Mouse (Mus musculus): Measurements from ENCODE around the gene C1qtnf6. TPM values are rescaled to one million over a fixed set of nuclear protein-coding genes. Genes with fewer than 3 reads are reported as not detected.

The C1qtnf6 gene
- polyA plus RNA-seq, 1 experiment from 2014 or later = 18.9 TPM

- Histone ChIP-seq H3K27me3 (ENCODE audit: control insufficient read depth, insufficient read depth, low read length) (0 out of 2 replicates have a peak, but pooled peaks cover 7% of the 10 kb centered on the region), H3K9me3 (ENCODE audit: control insufficient read depth, low read length) (no peaks in the 10 kb centered on the region)
- 83% methylated on average over 3 of the region's 3 CpGs for WGBS
Measured at GRCm38 (mm10) chr15:78541606-78542005, 10.4 kb upstream of the C1qtnf6 start.

DNA sequence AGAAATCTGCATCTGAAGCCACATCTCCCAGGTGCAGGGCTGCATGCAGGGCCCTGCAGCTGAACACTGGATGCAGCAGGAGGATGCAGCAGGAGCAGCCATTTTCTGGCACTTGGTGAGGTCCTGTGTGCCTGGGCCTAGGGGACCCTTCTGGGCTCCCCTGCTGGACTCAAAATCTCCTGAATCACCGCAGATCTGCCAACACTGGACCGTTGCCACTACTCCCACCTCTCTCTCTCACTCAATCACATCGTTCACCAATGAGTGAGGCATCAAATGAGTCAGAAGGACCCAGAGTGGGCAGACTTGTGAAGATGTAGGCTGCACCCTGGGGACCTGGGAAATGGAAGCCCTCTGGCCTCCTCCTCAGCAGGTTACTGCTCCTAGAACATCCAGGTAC is 9.8 kb upstream of the C1qtnf6 start:
- DNase-seq (ENCODE audit: low spot score) = no peak
- ATAC-seq (ENCODE audit: insufficient number of reproducible peaks, low FRiP score, low TSS enrichment, low read depth) = no peak
- no peaks in the 10 kb centered on the region for H3K9me3 ChIP-seq (ENCODE audit: control insufficient read depth, low read length)
- no peak overlapping the region for H3K9ac ChIP-seq (ENCODE audit: low read length)
- H3K27ac ChIP-seq (replicated peaks; ENCODE audit: low read depth, low read length) = no peak overlapping the region
- 84% methylated on average over 3 of the region's 3 CpGs for WGBS
- 0 out of 2 replicates have a peak, but pooled peaks cover 7% of the 10 kb centered on the region for H3K27me3 ChIP-seq (ENCODE audit: control insufficient read depth, insufficient read depth, low read length)
- no peak overlapping the region for H3K4me2 ChIP-seq (ENCODE audit: low read depth, severe bottlenecking)
- no peak overlapping the region for H3K4me3 ChIP-seq (ENCODE audit: low read depth, low read length)
- H3K4me1 ChIP-seq (ENCODE audit: control insufficient read depth, insufficient read depth, low read length) = no peaks in the 10 kb centered on the region
- H3K36me3 ChIP-seq (ENCODE audit: control insufficient read depth, insufficient read depth, low read length) = no peaks in the 10 kb centered on the region

More at GRCm38 (mm10) chr15:78541606-78542005, 10.4 kb upstream of the C1qtnf6 start:
- H3K36me3 ChIP-seq (ENCODE audit: control insufficient read depth, insufficient read depth, low read length) = no peaks in the 10 kb centered on the region
- H3K9ac ChIP-seq (ENCODE audit: low read length) = no peak overlapping the region
- no peak overlapping the region for H3K4me2 ChIP-seq (ENCODE audit: low read depth, severe bottlenecking)
- no peak overlapping the region for H3K27ac ChIP-seq (replicated peaks; ENCODE audit: low read depth, low read length)
- no peak for ATAC-seq (ENCODE audit: insufficient number of reproducible peaks, low FRiP score, low TSS enrichment, low read depth)
- no peak for DNase-seq (ENCODE audit: low spot score)
- H3K4me1 ChIP-seq (ENCODE audit: control insufficient read depth, insufficient read depth, low read length) = no peaks in the 10 kb centered on the region
- no peak overlapping the region for H3K4me3 ChIP-seq (ENCODE audit: low read depth, low read length)

DNA sequence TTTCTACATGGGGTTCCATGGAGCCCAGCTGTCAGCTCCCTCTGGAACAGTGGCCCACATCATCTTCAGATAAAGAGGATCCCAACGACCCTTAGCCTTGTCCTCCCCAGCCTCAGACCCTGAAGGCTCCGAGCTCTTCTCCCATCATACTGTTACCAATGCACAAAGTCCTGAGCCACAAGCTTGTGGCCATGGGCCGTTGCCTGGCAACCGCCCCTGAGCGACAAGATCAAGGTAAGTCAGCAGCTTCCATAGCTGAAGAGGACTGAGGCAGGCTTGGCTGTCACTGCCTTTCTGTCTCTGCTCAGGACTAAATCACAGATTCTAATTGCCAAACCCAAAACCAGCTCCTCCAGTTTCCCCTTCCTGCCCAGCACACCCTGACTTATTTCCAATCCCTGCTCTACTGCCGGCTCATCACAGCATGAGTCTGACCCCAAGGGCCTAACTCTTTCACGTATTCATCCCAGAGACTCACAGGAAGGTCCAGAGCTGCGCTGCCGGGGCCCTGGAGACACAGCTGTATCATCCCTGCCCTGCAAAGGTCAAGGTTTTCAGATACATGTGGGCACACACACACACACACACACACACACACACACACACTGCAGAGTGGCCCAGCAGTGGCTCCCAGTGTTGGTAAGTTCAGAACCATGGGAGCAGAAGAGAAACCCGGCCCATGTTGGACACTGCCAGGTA is 4.7 kb upstream of the C1qtnf6 start:
- ATAC-seq (ENCODE audit: insufficient number of reproducible peaks, low FRiP score, low TSS enrichment, low read depth) = no peak

DNA sequence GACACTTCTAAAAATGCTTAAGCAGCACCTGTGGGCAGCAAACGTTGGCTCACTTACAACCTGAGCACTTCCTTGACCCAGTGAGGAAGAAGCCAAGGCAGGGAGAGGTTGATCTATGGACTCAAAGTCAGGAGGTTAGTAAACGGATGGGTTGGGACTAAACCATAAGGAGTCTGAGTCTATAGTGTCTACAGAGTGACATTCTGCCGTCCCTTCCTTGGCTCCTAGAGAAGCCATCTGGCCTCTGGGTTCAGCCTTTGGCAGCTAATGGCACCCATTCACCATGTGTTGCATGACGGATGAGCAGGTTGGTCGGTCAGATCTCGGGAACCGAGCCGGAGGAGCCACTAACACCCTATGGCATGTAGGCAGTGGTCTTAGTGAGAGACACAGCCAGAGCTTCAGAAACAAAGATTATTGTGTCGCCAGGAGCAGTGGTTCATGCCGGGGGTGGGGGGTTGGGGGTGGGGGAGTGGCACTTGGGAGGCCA is 2.2 kb upstream of the C1qtnf6 start:
- WGBS = 75% methylated on average over 10 of the region's 10 CpGs
- no peak for ATAC-seq (ENCODE audit: insufficient number of reproducible peaks, low FRiP score, low TSS enrichment, low read depth)
- H3K9ac ChIP-seq (ENCODE audit: low read length) = no peak overlapping the region

More for the DNA sequence above, 4.7 kb upstream of the C1qtnf6 start:
- WGBS = 67% methylated on average over 10 of the region's 10 CpGs
- H3K9ac ChIP-seq (ENCODE audit: low read length) = no peak overlapping the region
- H3K27ac ChIP-seq (replicated peaks; ENCODE audit: low read depth, low read length) = no peak overlapping the region
- H3K9me3 ChIP-seq (ENCODE audit: control insufficient read depth, low read length) = no peaks in the 10 kb centered on the region
- no peak overlapping the region for H3K4me2 ChIP-seq (ENCODE audit: low read depth, severe bottlenecking)
- 0 out of 2 replicates have a peak, but pooled peaks cover 1% of the 10 kb centered on the region for H3K27me3 ChIP-seq (ENCODE audit: control insufficient read depth, insufficient read depth, low read length)
- no peaks in the 10 kb centered on the region for H3K36me3 ChIP-seq (ENCODE audit: control insufficient read depth, insufficient read depth, low read length)
- H3K4me3 ChIP-seq (ENCODE audit: low read depth, low read length) = no peak overlapping the region
- no peak for DNase-seq (ENCODE audit: low spot score)
- peaks cover 8% of the 10 kb centered on the region for H3K4me1 ChIP-seq (ENCODE audit: control insufficient read depth, insufficient read depth, low read length)

GRCm38 (mm10) chr15:78532566-78533345 is 1.5 kb upstream of the C1qtnf6 start:
- ATAC-seq (ENCODE audit: insufficient number of reproducible peaks, low FRiP score, low TSS enrichment, low read depth) (no peak), DNase-seq (ENCODE audit: low spot score) (no peak)
- 70% methylated on average over 10 of the region's 10 CpGs for WGBS
- H3K4me1 ChIP-seq (ENCODE audit: control insufficient read depth, insufficient read depth, low read length) = peaks cover 15% of the 10 kb centered on the region
- H3K27me3 ChIP-seq (ENCODE audit: control insufficient read depth, insufficient read depth, low read length) = no peaks in the 10 kb centered on the region
- H3K4me3 ChIP-seq (ENCODE audit: low read depth, low read length) = no peak overlapping the region
- peak overlapping the region; percentile 17; the same call in 1 of the 2 replicates for H3K9ac ChIP-seq (ENCODE audit: low read length)
- H3K36me3 ChIP-seq (ENCODE audit: control insufficient read depth, insufficient read depth, low read length) = no peaks in the 10 kb centered on the region
- H3K4me2 ChIP-seq (ENCODE audit: low read depth, severe bottlenecking) = no peak overlapping the region
- H3K9me3 ChIP-seq (ENCODE audit: control insufficient read depth, low read length) = no peaks in the 10 kb centered on the region
- no peak overlapping the region for H3K27ac ChIP-seq (replicated peaks; ENCODE audit: low read depth, low read length)

More for the DNA sequence above, 2.2 kb upstream of the C1qtnf6 start:
- Histone ChIP-seq H3K4me3 (ENCODE audit: low read depth, low read length) (no peak overlapping the region), H3K27ac (replicated peaks; ENCODE audit: low read depth, low read length) (no peak overlapping the region), H3K4me2 (ENCODE audit: low read depth, severe bottlenecking) (no peak overlapping the region), H3K27me3 (ENCODE audit: control insufficient read depth, insufficient read depth, low read length) (no peaks in the 10 kb centered on the region), H3K36me3 (ENCODE audit: control insufficient read depth, insufficient read depth, low read length) (no peaks in the 10 kb centered on the region), H3K9me3 (ENCODE audit: control insufficient read depth, low read length) (no peaks in the 10 kb centered on the region), H3K4me1 (ENCODE audit: control insufficient read depth, insufficient read depth, low read length) (peaks cover 15% of the 10 kb centered on the region)
- DNase-seq (ENCODE audit: low spot score) = no peak

DNA sequence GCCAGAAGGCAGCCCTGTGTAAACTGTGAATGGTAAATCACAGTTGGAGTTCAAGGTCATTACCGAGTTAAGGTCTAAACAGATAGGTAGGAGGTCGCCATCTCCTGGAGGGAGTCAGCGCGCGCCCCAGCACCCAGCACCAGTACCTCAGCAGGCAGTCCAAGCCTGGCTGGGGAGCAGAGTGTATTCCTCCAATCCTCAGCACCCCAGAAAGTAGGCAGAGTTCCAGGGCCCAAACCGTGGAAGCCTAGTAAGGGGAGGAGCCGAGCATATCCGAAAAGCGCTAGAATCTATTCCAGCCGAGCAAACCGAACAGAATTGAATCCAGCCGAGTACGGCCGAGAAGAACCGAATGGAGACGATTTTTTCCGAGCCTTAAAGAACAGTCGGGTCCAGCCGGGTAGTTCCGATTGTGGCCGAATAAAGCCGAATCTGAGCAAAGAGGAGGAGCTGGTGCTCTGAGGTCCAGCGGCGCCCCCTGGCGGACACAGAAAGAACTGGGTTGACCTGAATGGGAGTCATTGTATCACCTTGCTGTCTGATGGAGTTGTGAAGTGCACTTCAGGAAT is 769 bp upstream of the C1qtnf6 start:
- Histone ChIP-seq H3K4me2 (ENCODE audit: low read depth, severe bottlenecking) (peak overlapping the region; percentile 47), H3K9me3 (ENCODE audit: control insufficient read depth, low read length) (no peaks in the 10 kb centered on the region), H3K27ac (replicated peaks; ENCODE audit: low read depth, low read length) (peak overlapping the region; percentile 71; the same call in 1 of the 2 replicates), H3K4me3 (ENCODE audit: low read depth, low read length) (peak overlapping the region; percentile 24), H3K36me3 (ENCODE audit: control insufficient read depth, insufficient read depth, low read length) (no peaks in the 10 kb centered on the region), H3K27me3 (ENCODE audit: control insufficient read depth, insufficient read depth, low read length) (no peaks in the 10 kb centered on the region), H3K4me1 (ENCODE audit: control insufficient read depth, insufficient read depth, low read length) (peaks cover 15% of the 10 kb centered on the region), H3K9ac (ENCODE audit: low read length) (peak overlapping the region; percentile 47)
- WGBS = under 1% methylated on average over 25 of the region's 25 CpGs
- DNase-seq (ENCODE audit: low spot score) (peak; percentile 98), ATAC-seq (ENCODE audit: insufficient number of reproducible peaks, low FRiP score, low TSS enrichment, low read depth) (peak; percentile 76)

DNA sequence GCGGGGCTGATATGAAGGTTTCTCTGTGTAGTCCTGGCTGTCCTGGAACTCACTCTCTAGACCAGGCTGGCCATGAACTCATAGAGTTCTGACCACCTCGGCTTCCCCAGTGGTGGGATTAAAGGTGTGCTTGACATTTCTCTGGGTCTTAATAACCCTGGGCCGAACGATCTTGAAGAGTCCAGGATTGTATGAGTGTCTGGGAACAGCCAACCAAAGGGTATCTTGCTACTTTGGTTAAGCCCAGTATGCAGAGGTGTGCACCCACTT is 170 bp upstream of the C1qtnf6 start:
- H3K4me2 ChIP-seq (ENCODE audit: low read depth, severe bottlenecking) = peak overlapping the region; percentile 47; the same call in 1 of the 2 replicates
- no peaks in the 10 kb centered on the region for H3K27me3 ChIP-seq (ENCODE audit: control insufficient read depth, insufficient read depth, low read length)
- WGBS = 68% methylated on average over 4 of the region's 4 CpGs
- peaks cover 15% of the 10 kb centered on the region for H3K4me1 ChIP-seq (ENCODE audit: control insufficient read depth, insufficient read depth, low read length)
- H3K27ac ChIP-seq (replicated peaks; ENCODE audit: low read depth, low read length) = no peak overlapping the region; the same call in 1 of the 2 replicates
- H3K9ac ChIP-seq (ENCODE audit: low read length) = peak overlapping the region; percentile 47
- H3K4me3 ChIP-seq (ENCODE audit: low read depth, low read length) = peak overlapping the region; percentile 24; the same call in 1 of the 2 replicates
- no peaks in the 10 kb centered on the region for H3K9me3 ChIP-seq (ENCODE audit: control insufficient read depth, low read length)
- ATAC-seq (ENCODE audit: insufficient number of reproducible peaks, low FRiP score, low TSS enrichment, low read depth) (no peak), DNase-seq (ENCODE audit: low spot score) (no peak)
- H3K36me3 ChIP-seq (ENCODE audit: control insufficient read depth, insufficient read depth, low read length) = no peaks in the 10 kb centered on the region

- H3K4me3 ChIP-seq (ENCODE audit: low read depth, low read length) = no peak overlapping the region
- WGBS = 72% methylated on average over 3 of the region's 3 CpGs
- peak overlapping the region; percentile 54; the same call in 1 of the 2 replicates for H3K4me2 ChIP-seq (ENCODE audit: low read depth, severe bottlenecking)
Measured at GRCm38 (mm10) chr15:78530141-78530540, 1.1 kb downstream of the C1qtnf6 start.

More at GRCm38 (mm10) chr15:78530141-78530540, 1.1 kb downstream of the C1qtnf6 start:
- no peaks in the 10 kb centered on the region for H3K9me3 ChIP-seq (ENCODE audit: control insufficient read depth, low read length)
- no peak for ATAC-seq (ENCODE audit: insufficient number of reproducible peaks, low FRiP score, low TSS enrichment, low read depth)
- H3K4me1 ChIP-seq (ENCODE audit: control insufficient read depth, insufficient read depth, low read length) = peaks cover 15% of the 10 kb centered on the region
- no peak for DNase-seq (ENCODE audit: low spot score)
- H3K9ac ChIP-seq (ENCODE audit: low read length) = no peak overlapping the region
- no peak overlapping the region for H3K27ac ChIP-seq (replicated peaks; ENCODE audit: low read depth, low read length)
- no peaks in the 10 kb centered on the region for H3K36me3 ChIP-seq (ENCODE audit: control insufficient read depth, insufficient read depth, low read length)
- H3K27me3 ChIP-seq (ENCODE audit: control insufficient read depth, insufficient read depth, low read length) = no peaks in the 10 kb centered on the region
